Mouse (Mus musculus) erythroblast, embryonic 14.5 days (primary cell): Measurements from ENCODE around the gene S100a13. TPM values are rescaled to one million over a fixed set of nuclear protein-coding genes. Genes with fewer than 3 reads are reported as not detected.

Experiments
- H3K27me3 ChIP-seq: 2 replicates; pipeline ENCODE4 v1.6.1; 2012; ENCODE audit warnings: inconsistent platforms; ENCODE audit not compliant: control insufficient read depth
- H3K36me3 ChIP-seq: 2 replicates; pipeline ENCODE4 v1.6.1; 2012; ENCODE audit warnings: mild to moderate bottlenecking, inconsistent platforms; ENCODE audit not compliant: control insufficient read depth
- H3K4me1 ChIP-seq: 2 replicates; pipeline ENCODE4 v1.6.1; 2012; ENCODE audit warnings: inconsistent platforms; ENCODE audit not compliant: control insufficient read depth
- H3K4me3 ChIP-seq: replicated peaks from 2 replicates; pipeline ENCODE3; 2012; ENCODE audit warnings: moderate library complexity, mild to moderate bottlenecking, inconsistent platforms
- H3K9me3 ChIP-seq: 2 replicates; pipeline ENCODE4 v1.6.1; 2012; ENCODE audit warnings: low read length, inconsistent platforms, mixed read lengths; ENCODE audit not compliant: control insufficient read depth
- GATA1 ChIP-seq: IDR thresholded peaks from 2 replicates; pipeline ENCODE4 v1.6.1; 2012; ENCODE audit warnings: low read length, inconsistent platforms, mixed read lengths
- TAL1 ChIP-seq: IDR thresholded peaks from 3 replicates; pipeline ENCODE4 v1.6.1; 2012; ENCODE audit warnings: low read length, inconsistent platforms, mixed read lengths
- polyA plus RNA-seq: library from polyadenylated mRNA; stranded (reverse); fragments of >175 nt; gene quantifications from 2 replicates; pipeline ENCODE4 v1.2.3, GENCODE M21; 2012

S100a13 gene
- polyA plus RNA-seq, 1 experiment = 0.67 TPM

GRCm38 (mm10) chr3:90537905-90538296 lies 23.7 kb downstream of the S100a13 start:
- Histone ChIP-seq H3K27me3 (no peaks in the 10 kb centered on the region), H3K4me3 (peak overlapping the region; percentile 32)

GRCm38 (mm10) chr3:90540904-90541303 lies 26.7 kb downstream of the S100a13 start:
- no peak for TF ChIP-seq TAL1
- TF ChIP-seq GATA1 = no peak
- Histone ChIP-seq H3K9me3 (no peaks in the 10 kb centered on the region), H3K4me1 (no peaks in the 10 kb centered on the region), H3K27me3 (no peaks in the 10 kb centered on the region), H3K4me3 (no peak overlapping the region), H3K36me3 (no peaks in the 10 kb centered on the region)

More at GRCm38 (mm10) chr3:90537905-90538296, 23.7 kb downstream of the S100a13 start:
- H3K4me1 ChIP-seq = no peaks in the 10 kb centered on the region
- H3K36me3 ChIP-seq = no peaks in the 10 kb centered on the region
- TF ChIP-seq GATA1 (no peak), TAL1 (no peak)
- no peaks in the 10 kb centered on the region for H3K9me3 ChIP-seq

GRCm38 (mm10) chr3:90549676-90550420 lies 35.6 kb downstream of the S100a13 start:
- Histone ChIP-seq H3K36me3 (no peaks in the 10 kb centered on the region), H3K4me1 (no peaks in the 10 kb centered on the region), H3K27me3 (no peaks in the 10 kb centered on the region), H3K9me3 (no peaks in the 10 kb centered on the region), H3K4me3 (no peak overlapping the region)
- TF ChIP-seq TAL1 = no peak
- no peak for TF ChIP-seq GATA1

GRCm38 (mm10) chr3:90550421-90550790 lies 36.2 kb downstream of the S100a13 start:
- Histone ChIP-seq H3K9me3 (no peaks in the 10 kb centered on the region), H3K36me3 (no peaks in the 10 kb centered on the region), H3K4me3 (no peak overlapping the region), H3K27me3 (no peaks in the 10 kb centered on the region), H3K4me1 (no peaks in the 10 kb centered on the region)
- TF ChIP-seq GATA1 (no peak), TAL1 (no peak)

GRCm38 (mm10) chr3:90552231-90552630 lies 38.0 kb downstream of the S100a13 start:
- H3K27me3 ChIP-seq = no peaks in the 10 kb centered on the region
- TF ChIP-seq TAL1 (no peak), GATA1 (no peak)
- H3K36me3 ChIP-seq = no peaks in the 10 kb centered on the region
- H3K9me3 ChIP-seq = no peaks in the 10 kb centered on the region
- no peaks in the 10 kb centered on the region for H3K4me1 ChIP-seq
- no peak overlapping the region for H3K4me3 ChIP-seq

GRCm38 (mm10) chr3:90555954-90556353 lies 41.7 kb downstream of the S100a13 start:
- TF ChIP-seq GATA1 (no peak), TAL1 (no peak)
- H3K4me3 ChIP-seq = no peak overlapping the region
- no peaks in the 10 kb centered on the region for H3K4me1 ChIP-seq
- H3K27me3 ChIP-seq = no peaks in the 10 kb centered on the region
- no peaks in the 10 kb centered on the region for H3K36me3 ChIP-seq
- no peaks in the 10 kb centered on the region for H3K9me3 ChIP-seq

GRCm38 (mm10) chr3:90560008-90560628 lies 45.9 kb downstream of the S100a13 start, which contains the start of gene S100a3:
Gene S100a3, plus strand, starts transcription at chr3:90560578.
- Histone ChIP-seq H3K4me3 (no peak within 1 kb of the TSS), H3K27me3 (no peaks in the 10 kb centered on the region), H3K4me1 (no peaks in the 10 kb centered on the region), H3K9me3 (no peaks in the 10 kb centered on the region), H3K36me3 (no peaks in the 10 kb centered on the region)
- TF ChIP-seq GATA1 (no peak), TAL1 (no peak)

Other genes starting within 250 kb of the S100a13 start
- 1.1 and 1.3 TPM in 2 replicates for gene Dennd4b, start 249.2 kb upstream of the S100a13 start, polyA plus RNA-seq
- gene Gatad2b, start 221.3 kb upstream of the S100a13 start, polyA plus RNA-seq = 0.37 and 0.40 TPM in 2 replicates
- gene Slc27a3, start 124.5 kb upstream of the S100a13 start, polyA plus RNA-seq = 0.08 and 0.18 TPM in 2 replicates
- 1.7 and 2.2 TPM in 2 replicates for gene Ints3, start 80.8 kb upstream of the S100a13 start, polyA plus RNA-seq
- gene Npr1, start 48.6 kb upstream of the S100a13 start, polyA plus RNA-seq = 0.04 and 0.05 TPM in 2 replicates
- 1.1 and 1.6 TPM in 2 replicates for gene Ilf2, start 38.3 kb upstream of the S100a13 start, polyA plus RNA-seq
- gene Snapin, start 23.4 kb upstream of the S100a13 start, polyA plus RNA-seq = 0.11 and 0.14 TPM in 2 replicates
- gene Chtop, start 4.9 kb upstream of the S100a13 start, polyA plus RNA-seq = 7.2 and 8.0 TPM in 2 replicates
- 0.15 and 0.23 TPM in 2 replicates for gene S100a1, start within 50 bp of the S100a13 start, polyA plus RNA-seq
- not detected in 2 replicates for gene S100a14, start 12.4 kb downstream of the S100a13 start, polyA plus RNA-seq
- 0.23 and 0.51 TPM in 2 replicates for gene S100a16, start 22.8 kb downstream of the S100a13 start, polyA plus RNA-seq
- gene S100a3, start 46.1 kb downstream of the S100a13 start, polyA plus RNA-seq = not detected in 2 replicates
- not detected in 2 replicates for gene S100a2, start 75.8 kb downstream of the S100a13 start, polyA plus RNA-seq
- gene Gm42674, start 87.5 kb downstream of the S100a13 start, polyA plus RNA-seq = not detected in 2 replicates
- gene S100a4, start 89.3 kb downstream of the S100a13 start, polyA plus RNA-seq = not detected in 2 replicates
- gene S100a5, start 94.1 kb downstream of the S100a13 start, polyA plus RNA-seq = not detected in 2 replicates
- not detected in 2 replicates for gene S100a6, start 98.4 kb downstream of the S100a13 start, polyA plus RNA-seq
- gene S100a7a, start 139.6 kb downstream of the S100a13 start, polyA plus RNA-seq = not detected in 2 replicates
- not detected in 2 replicates for gene S100a8, start 154.5 kb downstream of the S100a13 start, polyA plus RNA-seq
- gene S100a9, start 181.3 kb downstream of the S100a13 start, polyA plus RNA-seq = 0.15 and 0.71 TPM in 2 replicates
- not detected in 2 replicates for gene Pglyrp4, start 212.5 kb downstream of the S100a13 start, polyA plus RNA-seq